Mouse (Mus musculus): ENCODE data around the gene Siah1a.

DNA sequence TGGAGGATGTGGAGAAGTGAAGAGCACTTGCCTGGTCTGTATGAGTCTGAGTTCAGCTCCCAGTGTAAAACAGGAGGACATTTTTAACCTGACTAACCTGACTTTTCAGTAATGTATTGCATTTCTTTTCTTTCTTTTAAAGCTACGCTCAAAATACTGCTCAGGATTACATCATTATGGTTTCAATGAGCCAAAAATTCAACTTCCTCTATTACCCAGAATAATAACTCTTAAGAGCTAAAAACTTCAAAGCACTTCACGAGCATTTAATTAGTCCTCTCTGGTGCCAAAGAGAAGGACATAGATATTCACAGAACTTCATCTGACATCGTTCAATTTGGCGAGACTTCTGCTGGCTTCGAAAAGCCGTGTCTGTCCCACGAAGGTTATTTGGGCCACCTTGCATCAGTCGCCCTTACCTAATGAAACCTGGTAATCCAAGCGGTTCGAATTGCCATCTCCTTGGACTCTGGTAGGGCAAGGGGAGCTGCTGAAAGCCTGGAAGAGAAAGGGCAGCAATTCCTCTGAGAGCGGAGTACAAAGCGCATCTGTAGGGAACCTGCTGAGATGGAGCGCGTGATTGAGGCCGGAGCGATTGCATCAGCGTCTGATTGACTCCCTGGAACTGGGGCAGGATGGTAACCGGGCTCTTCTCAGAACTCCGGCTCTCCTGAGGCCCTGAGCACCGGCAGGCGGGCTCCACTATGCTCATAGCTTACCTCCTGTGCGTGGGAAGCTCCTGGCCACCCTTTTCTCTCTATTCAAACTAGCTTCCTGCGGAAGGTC, 11.4 kb upstream of the Siah1a start:
- TF ChIP-seq CTCF (IDR thresholded peaks at IDR 0.05; ENCODE audit: borderline replicate concordance, insufficient read depth, low read depth, low read length) (no peak), POLR2A (IDR thresholded peaks at IDR 0.05; ENCODE audit: borderline replicate concordance, insufficient read depth, low read length) (no peak)
